Mouse (Mus musculus) bone marrow macrophage, adult 2 months (primary cell): ENCODE data around the gene Elavl3.

Experiments
- CTCF ChIP-seq: IDR thresholded peaks from 2 replicates; pipeline ENCODE4 v1.5.1; 2012; ENCODE audit warnings: low read depth, mild to moderate bottlenecking, low read length, moderate library complexity
- POLR2A ChIP-seq: IDR thresholded peaks from 2 replicates; pipeline ENCODE4 v1.6.1; 2012; ENCODE audit warnings: mild to moderate bottlenecking, low read depth, low read length, borderline replicate concordance

- no peak for TF ChIP-seq CTCF
- no peak for TF ChIP-seq POLR2A
Observed at GRCm38 (mm10) chr9:22076223-22076622, 24.4 kb upstream of the Elavl3 start.
